Mouse (Mus musculus) stomach, postnatal 0 days (tissue): Measurements from ENCODE around the gene Cobll1. TPM values are rescaled to one million over a fixed set of nuclear protein-coding genes. Genes with fewer than 3 reads are reported as not detected.

ENCODE experiments used
- ATAC-seq: fragments of 200-750 bp; cut with Nextera tagmentation; 2 replicates; pipeline ENCODE4 v1.8.0; 2017; ENCODE audit not compliant: low FRiP score, low TSS enrichment
- DNase-seq: peaks from one replicate; pipeline ENCODE4 v3.0.0-alpha.2; 2016; ENCODE audit warnings: low spot score
- H3K27ac ChIP-seq: fragments of 300-500 bp; sonication (generic); replicated peaks from 2 replicates; pipeline ENCODE4 v1.5.1; 2014; ENCODE audit warnings: mild to moderate bottlenecking, control low read depth
- H3K27me3 ChIP-seq: fragments of 300-500 bp; sonication (generic); 2 replicates; pipeline ENCODE4 v1.6.1; 2014; ENCODE audit warnings: low read length; ENCODE audit not compliant: control insufficient read depth, insufficient read depth
- H3K36me3 ChIP-seq: fragments of 300-500 bp; sonication (generic); 2 replicates; pipeline ENCODE4 v1.6.1; 2014; ENCODE audit warnings: low read length, mixed read lengths; ENCODE audit not compliant: control insufficient read depth, insufficient read depth
- H3K4me1 ChIP-seq: fragments of 300-500 bp; sonication (generic); replicated peaks from 2 replicates; pipeline ENCODE4 v1.6.1; 2014; ENCODE audit warnings: antibody characterized with exemption; ENCODE audit not compliant: control insufficient read depth, insufficient read depth
- H3K4me2 ChIP-seq: fragments of 300-500 bp; sonication (generic); replicated peaks from 2 replicates; pipeline ENCODE4 v1.6.1; 2014; ENCODE audit warnings: low read depth, mild to moderate bottlenecking, control low read depth, moderate library complexity
- H3K4me3 ChIP-seq: fragments of 300-500 bp; sonication (generic); 2 replicates; pipeline ENCODE4 v1.5.1; 2014; ENCODE audit warnings: low read depth, low read length, control low read depth
- H3K9ac ChIP-seq: fragments of 300-500 bp; sonication (generic); 2 replicates; pipeline ENCODE4 v1.6.1; 2014; ENCODE audit warnings: mild to moderate bottlenecking, low read length, control low read depth, mixed read lengths
- H3K9me3 ChIP-seq: fragments of 300-500 bp; sonication (generic); 2 replicates; pipeline ENCODE4 v1.6.1; 2016; ENCODE audit warnings: low read length; ENCODE audit not compliant: control insufficient read depth
- CTCF ChIP-seq: IDR thresholded peaks from 2 replicates; pipeline ENCODE4 v1.5.1; 2016; ENCODE audit warnings: antibody characterized with exemption, low read depth, mild to moderate bottlenecking, moderate library complexity
- EP300 ChIP-seq: optimal IDR thresholded peaks from 2 replicates; pipeline ENCODE3; 2016; ENCODE audit warnings: antibody characterized with exemption
- WGBS: fragments of 180-500 bp; shearing (Covaris S2); extraction: QIAGEN DNeasy Blood & Tissue Kit; methylation state at CpG from one replicate; pipeline ENCODE4 v1.1.7; 2014; 5-methylcytosine and 5-hydroxymethylcytosine counted together
- polyA plus RNA-seq: library from polyadenylated mRNA; unstranded; fragments of >200 nt; fragmentation: Nextera tagmentation; extraction: Ambion mirVana; gene quantifications from 2 replicates; pipeline ENCODE4 v1.2.1, GENCODE M21; 2015

Gene Cobll1
- polyA plus RNA-seq, 1 experiment from 2014 or later = 9.3 TPM

DNA sequence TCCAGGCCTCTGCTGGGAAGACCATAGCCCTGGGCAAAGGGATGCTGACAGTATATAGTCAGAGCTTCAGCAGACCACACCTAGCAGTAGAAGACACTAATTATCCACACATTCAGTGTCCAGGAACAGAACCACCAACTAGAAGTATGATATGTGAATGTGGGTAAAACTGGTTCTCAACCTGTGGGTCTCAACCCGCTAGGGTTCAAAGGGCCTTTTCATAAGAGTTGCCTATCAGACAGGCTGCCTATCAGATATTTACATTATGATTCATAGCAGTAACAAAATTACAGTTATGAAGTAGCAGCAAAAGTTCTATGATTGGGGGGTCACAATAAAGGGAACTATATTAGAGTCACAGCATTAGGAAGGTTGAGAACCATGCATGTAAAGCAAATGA, 24.6 kb downstream of the Cobll1 start:
- DNase-seq (no peak), ATAC-seq (peak; percentile 68; the same call in 1 of the 2 replicates)
- 63% methylated on average over 1 of the region's 1 CpGs for WGBS
- Histone ChIP-seq H3K9me3 (no peaks in the 10 kb centered on the region), H3K9ac (no peak overlapping the region), H3K4me1 (no peaks in the 10 kb centered on the region; the same call in 1 of the 2 replicates), H3K36me3 (no peaks in the 10 kb centered on the region), H3K4me2 (no peak overlapping the region), H3K27ac (no peak overlapping the region), H3K27me3 (no peaks in the 10 kb centered on the region), H3K4me3 (no peak overlapping the region)
- TF ChIP-seq EP300 (no peak), CTCF (no peak)

DNA sequence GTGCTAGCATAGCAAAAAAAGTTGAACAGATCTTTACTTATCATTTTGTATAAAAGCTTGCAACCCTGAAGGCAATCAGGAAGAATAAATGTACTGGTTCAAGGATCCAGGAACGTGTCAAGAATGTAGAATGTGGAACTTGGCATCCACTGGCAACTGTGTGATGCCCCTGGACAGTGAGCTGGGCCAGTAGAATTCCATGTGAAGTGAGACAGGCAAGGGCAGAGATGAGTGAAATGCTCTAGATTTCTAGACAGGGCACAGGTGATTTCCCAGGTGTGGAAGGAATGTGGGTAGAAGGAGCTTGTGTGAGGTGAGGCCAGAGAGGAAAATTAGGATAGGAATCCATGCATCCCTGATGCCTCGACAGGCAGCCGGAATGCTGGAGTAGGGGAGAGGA, 25.5 kb downstream of the Cobll1 start:
- no peak overlapping the region for H3K4me3 ChIP-seq
- WGBS = 94% methylated on average over 3 of the region's 3 CpGs
- ATAC-seq (no peak), DNase-seq (no peak)
- H3K4me2 ChIP-seq = no peak overlapping the region
- H3K27ac ChIP-seq = no peak overlapping the region
- TF ChIP-seq EP300 (no peak), CTCF (no peak)
- no peaks in the 10 kb centered on the region for H3K27me3 ChIP-seq
- no peaks in the 10 kb centered on the region; the same call in 1 of the 2 replicates for H3K4me1 ChIP-seq
- H3K9me3 ChIP-seq = no peaks in the 10 kb centered on the region
- H3K36me3 ChIP-seq = no peaks in the 10 kb centered on the region
- no peak overlapping the region for H3K9ac ChIP-seq

DNA sequence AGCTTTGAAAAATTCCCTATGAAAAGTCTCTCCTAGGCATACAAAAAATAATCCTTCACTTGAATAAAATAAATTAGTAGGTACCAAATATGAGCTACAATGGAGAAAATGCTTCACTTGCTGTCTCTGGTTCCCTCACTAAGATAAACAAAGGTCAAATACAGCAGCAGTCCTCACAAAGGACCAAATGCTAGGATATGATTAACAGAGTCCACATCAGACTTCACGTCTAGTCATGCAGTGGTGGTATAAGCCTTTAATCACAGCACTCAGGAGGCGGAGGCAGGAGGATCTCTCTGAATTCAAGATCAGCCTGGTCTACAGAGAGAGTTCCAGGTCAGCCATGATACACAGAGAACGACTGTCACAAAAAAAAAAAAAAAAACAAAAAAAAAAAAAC, 27.6 kb downstream of the Cobll1 start:
- H3K4me1 ChIP-seq = no peaks in the 10 kb centered on the region
- no peak for TF ChIP-seq CTCF
- TF ChIP-seq EP300 = no peak
- WGBS = 72% methylated on average over 3 of the region's 3 CpGs

DNA sequence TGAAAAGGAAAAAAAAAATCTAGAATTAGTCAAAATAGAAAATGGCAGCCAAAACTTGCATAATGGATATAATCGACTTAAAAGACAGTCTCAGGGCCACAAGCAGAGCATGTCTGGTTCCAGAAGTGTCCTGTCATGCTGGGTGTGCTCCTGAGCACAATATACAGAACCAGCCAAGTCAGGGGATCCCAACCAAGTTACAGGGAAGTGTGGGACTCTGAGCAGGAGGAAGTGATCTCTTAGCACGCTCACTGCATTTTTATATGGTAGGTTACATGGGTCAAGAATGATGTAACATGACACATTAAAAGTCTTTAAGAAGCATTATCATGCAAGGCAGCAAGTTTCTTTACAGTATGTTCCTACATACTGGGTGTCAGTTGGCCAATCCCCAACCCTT, 31.5 kb downstream of the Cobll1 start:
- H3K27me3 ChIP-seq = no peaks in the 10 kb centered on the region
- no peak overlapping the region for H3K27ac ChIP-seq
- H3K4me2 ChIP-seq = no peak overlapping the region
- no peaks in the 10 kb centered on the region for H3K4me1 ChIP-seq
- no peak overlapping the region for H3K9ac ChIP-seq
- ATAC-seq = no peak
- WGBS = 74% methylated on average over 2 of the region's 2 CpGs
- H3K9me3 ChIP-seq = no peaks in the 10 kb centered on the region
- TF ChIP-seq CTCF (no peak), EP300 (no peak)
- no peak overlapping the region for H3K4me3 ChIP-seq
- H3K36me3 ChIP-seq = no peaks in the 10 kb centered on the region
- DNase-seq = no peak

More for the DNA sequence above, 27.6 kb downstream of the Cobll1 start:
- ATAC-seq = no peak
- Histone ChIP-seq H3K36me3 (no peaks in the 10 kb centered on the region), H3K9ac (no peak overlapping the region), H3K27ac (no peak overlapping the region), H3K4me2 (no peak overlapping the region), H3K9me3 (no peaks in the 10 kb centered on the region), H3K27me3 (no peaks in the 10 kb centered on the region), H3K4me3 (no peak overlapping the region)
- DNase-seq = no peak

GRCm38 (mm10) chr2:65203699-65204098, 35.5 kb downstream of the Cobll1 start:
- no peaks in the 10 kb centered on the region for H3K36me3 ChIP-seq
- no peak overlapping the region for H3K9ac ChIP-seq
- no peaks in the 10 kb centered on the region for H3K9me3 ChIP-seq
- ATAC-seq (no peak), DNase-seq (no peak)
- H3K4me1 ChIP-seq = no peaks in the 10 kb centered on the region
- no peak for TF ChIP-seq CTCF
- TF ChIP-seq EP300 = no peak
- no peak overlapping the region for H3K4me3 ChIP-seq
- H3K27ac ChIP-seq = no peak overlapping the region
- WGBS = 49% methylated on average over 7 of the region's 7 CpGs
- no peaks in the 10 kb centered on the region for H3K27me3 ChIP-seq
- no peak overlapping the region for H3K4me2 ChIP-seq

GRCm38 (mm10) chr2:65199706-65200105, 39.5 kb downstream of the Cobll1 start:
- no peaks in the 10 kb centered on the region for H3K4me1 ChIP-seq
- no peak for ATAC-seq

More at GRCm38 (mm10) chr2:65199706-65200105, 39.5 kb downstream of the Cobll1 start:
- WGBS = 79% methylated on average over 9 of the region's 9 CpGs
- H3K4me3 ChIP-seq = no peak overlapping the region
- H3K36me3 ChIP-seq = no peaks in the 10 kb centered on the region
- no peak overlapping the region for H3K27ac ChIP-seq
- DNase-seq = no peak
- H3K4me2 ChIP-seq = no peak overlapping the region
- H3K27me3 ChIP-seq = no peaks in the 10 kb centered on the region
- H3K9me3 ChIP-seq = no peaks in the 10 kb centered on the region
- H3K9ac ChIP-seq = no peak overlapping the region
- TF ChIP-seq EP300 (no peak), CTCF (no peak)
